Mouse (Mus musculus): Measurements from ENCODE around the gene Olfr832.
"Not testable (repeated sequence)": the region's sequence is repeated elsewhere in the genome, so short reads cannot be mapped to it uniquely, and the experiment has no call there.

The Olfr832 gene

DNA sequence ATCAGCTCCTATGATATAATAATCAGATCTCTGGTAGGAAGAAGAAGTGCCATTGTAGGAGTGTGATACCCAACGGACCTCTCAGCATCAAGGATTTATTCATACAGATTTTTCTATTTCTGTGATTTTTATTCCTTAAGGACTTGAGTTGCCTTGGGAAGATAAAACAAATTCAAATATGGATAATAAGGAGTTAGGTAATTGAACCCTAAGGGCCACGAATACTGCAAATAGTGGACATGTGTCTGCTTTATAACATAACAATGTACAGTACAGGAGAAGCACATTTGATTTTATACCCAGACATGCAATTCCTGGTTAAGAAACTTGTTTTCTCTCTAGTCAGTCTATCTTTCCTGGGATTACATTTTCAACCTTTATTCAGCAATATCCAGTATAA lies at the start of gene Olfr832:
TSS of gene Olfr832 (plus strand) at position 301 of the 400 bp plus-strand sequence.
- ATAC-seq (ENCODE audit: low TSS enrichment) = not testable (repeated sequence)

DNA sequence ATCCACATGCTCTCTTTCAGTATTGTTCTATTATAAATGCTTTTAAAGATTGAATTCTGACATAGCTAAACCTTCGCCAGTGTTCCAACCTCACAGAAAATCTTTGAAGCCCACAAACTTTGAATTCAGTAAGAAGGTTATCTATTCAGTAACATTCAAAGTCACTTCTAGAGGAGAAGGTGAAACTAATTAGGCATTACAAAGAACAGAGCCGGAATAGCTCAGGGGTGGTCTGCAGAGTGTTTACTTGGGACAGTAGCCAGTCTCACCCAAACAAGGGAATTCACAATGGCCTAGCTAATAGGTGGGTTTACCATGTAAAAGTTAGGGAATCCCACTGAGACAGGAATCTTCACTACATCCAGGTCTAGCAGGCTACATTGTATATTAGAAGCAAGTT lies 29.2 kb upstream of the Olfr832 start:
- not testable (repeated sequence) for ATAC-seq (ENCODE audit: low TSS enrichment)

DNA sequence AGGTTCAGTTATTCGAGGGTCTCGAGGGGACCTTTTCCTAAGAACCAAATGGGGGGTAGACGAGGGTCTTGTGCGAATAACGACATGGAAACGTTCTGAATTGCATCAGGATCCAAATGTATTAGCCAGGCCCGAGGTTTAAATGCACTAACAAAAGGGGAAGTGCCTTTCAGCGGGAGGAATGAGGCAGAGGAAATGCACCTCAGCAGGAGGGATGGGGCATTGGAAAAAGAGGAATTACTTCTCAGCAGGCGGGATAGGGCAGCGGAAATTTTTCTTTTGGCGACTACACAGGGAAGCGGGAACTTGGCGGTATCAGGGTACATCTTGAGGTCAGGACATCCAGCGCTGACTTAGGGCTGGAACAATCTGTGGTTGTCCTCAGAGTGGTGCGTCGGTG lies 9.0 kb upstream of the Olfr832 start:
- ATAC-seq (ENCODE audit: low TSS enrichment) = not testable (repeated sequence)

DNA sequence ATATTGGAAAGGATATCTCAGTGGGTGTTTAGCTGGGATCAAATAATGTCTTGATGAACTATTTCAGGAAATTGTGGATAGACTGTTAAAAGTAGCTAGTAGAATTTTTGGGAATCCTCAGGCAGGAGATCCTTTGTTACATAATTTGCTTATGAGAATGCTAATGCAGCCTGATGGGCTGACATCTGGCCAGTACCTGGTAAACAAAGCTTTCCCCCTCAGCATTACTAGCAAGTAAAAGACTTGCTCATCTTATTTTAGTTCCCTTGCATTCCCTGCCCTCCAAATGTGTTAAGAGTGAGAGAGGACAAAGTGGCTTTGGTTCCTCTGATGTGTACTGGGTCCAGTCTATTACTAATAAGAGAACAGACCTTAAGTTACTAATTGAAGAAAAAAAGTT lies 25.1 kb downstream of the Olfr832 start:
- no peak for ATAC-seq (ENCODE audit: low TSS enrichment)

DNA sequence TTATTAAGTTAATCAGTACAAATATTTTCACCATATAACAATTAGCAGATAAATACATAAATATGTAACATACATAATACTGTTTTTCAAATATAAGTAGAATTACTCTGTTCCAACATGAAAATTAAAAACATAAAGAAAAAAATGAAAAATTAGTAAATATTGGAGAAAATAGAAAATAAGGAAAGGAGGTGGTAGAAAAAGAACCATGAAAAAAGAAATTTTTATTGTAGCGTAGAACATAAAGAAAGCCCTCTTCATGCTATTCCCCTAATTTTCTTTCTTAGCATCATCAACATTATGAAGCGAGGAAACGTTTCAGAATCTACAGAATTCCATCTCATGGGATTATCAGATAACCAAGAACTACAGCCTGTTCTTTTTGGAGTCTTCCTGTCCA lies 50.8 kb downstream of the Olfr832 start, which contains the start of gene Olfr834:
TSS of gene Olfr834 (plus strand) at position 301 of the 400 bp plus-strand sequence.
- no peak for ATAC-seq (ENCODE audit: low TSS enrichment)
